Mouse (Mus musculus): ENCODE measurements at regions not wholly inside any gene's neighbourhood (a gene's known extent, or its start where the extent isn't known, plus 50 kb on each side); places are given as distances from the start of the nearest gene placed in this dataset.

DNA sequence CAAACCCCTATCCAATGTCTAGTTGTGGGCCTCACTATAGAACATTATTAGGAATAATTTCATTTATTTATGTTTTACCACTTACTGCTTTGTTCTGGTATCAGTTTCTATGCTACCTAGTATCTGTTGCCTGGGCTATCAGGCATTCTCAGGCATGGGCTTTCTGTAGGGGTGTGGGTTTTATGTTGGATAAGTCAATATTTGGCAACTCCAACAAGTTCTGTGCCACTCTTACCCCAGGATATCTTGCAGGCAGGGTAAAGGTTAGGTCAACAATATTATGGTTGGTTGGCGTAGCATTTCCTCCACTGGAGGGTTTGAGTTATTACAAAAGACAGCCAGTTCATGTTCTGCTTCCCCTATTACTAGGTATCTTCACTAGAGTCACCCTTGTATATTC is 65.8 kb downstream of the Smim10l1 start:
- DNase-seq (ENCODE audit: low spot score): no peak

DNA sequence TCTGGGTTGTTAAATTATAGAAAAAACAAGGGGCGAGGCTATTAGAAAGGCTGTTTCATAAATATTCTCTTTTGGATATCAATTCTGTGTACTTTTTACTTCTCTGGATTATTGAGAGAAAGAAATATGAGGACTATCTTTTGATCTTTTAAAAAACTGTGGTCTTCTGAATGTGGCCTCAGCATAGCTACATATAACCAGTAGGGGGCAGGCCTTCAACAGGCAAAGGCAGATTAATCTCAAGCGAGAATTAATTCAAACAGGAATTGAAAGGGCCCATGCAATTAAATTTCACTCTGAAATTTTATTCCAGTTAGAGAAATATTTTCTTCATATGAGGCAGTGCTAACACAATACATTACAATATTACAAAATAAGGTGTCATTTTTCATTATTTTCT is 66.6 kb downstream of the Smim10l1 start:
- DNase-seq (ENCODE audit: low spot score): no peak

DNA sequence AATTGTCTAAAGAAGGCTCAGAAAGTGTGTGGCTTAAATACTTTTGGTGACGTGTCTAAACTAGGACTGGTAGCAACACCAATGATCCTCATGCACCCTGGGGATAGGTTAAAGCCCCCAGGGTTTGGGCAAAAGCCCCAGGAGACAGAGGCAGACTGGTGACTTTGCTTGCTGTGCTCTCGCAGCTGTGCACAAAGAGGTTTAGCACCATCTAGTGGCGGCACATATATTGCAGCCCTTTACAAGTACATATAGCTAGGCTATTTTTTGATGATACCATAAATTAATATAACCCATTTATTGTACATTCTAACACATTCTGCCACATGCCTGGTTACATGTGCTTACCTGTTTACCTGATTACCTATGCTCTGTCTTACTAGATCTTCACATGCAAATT is 85.8 kb upstream of the 5530400C23Rik start:
- DNase-seq (ENCODE audit: low spot score): peak; percentile 5
